Mouse (Mus musculus) forebrain, embryonic 14.5 days (tissue): ENCODE data around the gene Plekho2. TPM values are rescaled to one million over a fixed set of nuclear protein-coding genes. Genes with fewer than 3 reads are reported as not detected.

Source experiments
- ATAC-seq: fragments of 200-750 bp; cut with Nextera tagmentation; 2 replicates; pipeline ENCODE4 v1.8.0; 2017; ENCODE audit warnings: mild to moderate bottlenecking, moderate library complexity
- DNase-seq: peaks from one replicate; pipeline ENCODE4 v3.0.0-alpha.2; 2015; ENCODE audit warnings: low spot score
- H3K27ac ChIP-seq: fragments of 300-500 bp; sonication (generic); 2 replicates; pipeline ENCODE4 v1.5.1; 2014; ENCODE audit warnings: low read depth, mild to moderate bottlenecking, control low read depth, low read length, moderate library complexity
- H3K27me3 ChIP-seq: fragments of 300-500 bp; sonication (generic); replicated peaks from 2 replicates; pipeline ENCODE4 v1.6.1; 2014; ENCODE audit warnings: low read length, control low read depth, mixed read lengths; ENCODE audit not compliant: control insufficient read depth, insufficient read depth
- H3K36me3 ChIP-seq: fragments of 300-500 bp; sonication (generic); 2 replicates; pipeline ENCODE4 v1.6.1; 2014; ENCODE audit warnings: low read length, control low read depth; ENCODE audit not compliant: control insufficient read depth, insufficient read depth
- H3K4me1 ChIP-seq: fragments of 300-500 bp; sonication (generic); 2 replicates; pipeline ENCODE4 v1.6.1; 2014; ENCODE audit warnings: antibody characterized with exemption, low read length, control low read depth; ENCODE audit not compliant: control insufficient read depth, insufficient read depth
- H3K4me2 ChIP-seq: fragments of 300-500 bp; sonication (generic); 2 replicates; pipeline ENCODE4 v1.6.1; 2014; ENCODE audit warnings: mild to moderate bottlenecking, control low read depth, low read length
- H3K4me3 ChIP-seq: fragments of 300-500 bp; sonication (generic); 2 replicates; pipeline ENCODE4 v1.5.1; 2014; ENCODE audit warnings: low read depth, low read length, control low read depth
- H3K9ac ChIP-seq: fragments of 300-500 bp; sonication (generic); 2 replicates; pipeline ENCODE4 v1.6.1; 2014; ENCODE audit warnings: mild to moderate bottlenecking, low read length, control low read depth, moderate library complexity
- H3K9me3 ChIP-seq: fragments of 300-500 bp; sonication (generic); replicated peaks from 2 replicates; pipeline ENCODE4 v1.6.1; 2016; ENCODE audit warnings: low read length, control low read depth, mixed read lengths; ENCODE audit not compliant: control insufficient read depth
- WGBS: fragments of 180-500 bp; shearing (Covaris S2); extraction: QIAGEN DNeasy Blood & Tissue Kit; methylation state at CpG from one replicate; pipeline ENCODE4 v1.1.7; 2014; 5-methylcytosine and 5-hydroxymethylcytosine counted together
- polyA plus RNA-seq: library from polyadenylated mRNA; unstranded; fragments of >200 nt; fragmentation: Nextera tagmentation; extraction: Ambion mirVana; gene quantifications from 2 replicates; pipeline ENCODE4 v1.2.1, GENCODE M21; 2014

Plekho2 gene
- polyA plus RNA-seq, 1 experiment from 2014 or later = 3.6 TPM

GRCm38 (mm10) chr9:65514851-65515261, 65.0 kb downstream of the Plekho2 start:
- no peaks in the 10 kb centered on the region for H3K4me1 ChIP-seq
- no peak for ATAC-seq
- no peaks in the 10 kb centered on the region for H3K36me3 ChIP-seq
- H3K27ac ChIP-seq = no peak overlapping the region
- no peak overlapping the region for H3K9ac ChIP-seq
- 55% methylated on average over 3 of the region's 3 CpGs for WGBS
- H3K4me2 ChIP-seq = no peak overlapping the region
- DNase-seq = peak; percentile 6
- H3K27me3 ChIP-seq = no peaks in the 10 kb centered on the region
- no peaks in the 10 kb centered on the region for H3K9me3 ChIP-seq
- H3K4me3 ChIP-seq = no peak overlapping the region

- Histone ChIP-seq H3K27ac (no peak overlapping the region), H3K9me3 (no peaks in the 10 kb centered on the region), H3K27me3 (no peaks in the 10 kb centered on the region), H3K4me1 (no peaks in the 10 kb centered on the region), H3K4me2 (no peak overlapping the region), H3K4me3 (no peak overlapping the region), H3K9ac (no peak overlapping the region), H3K36me3 (no peaks in the 10 kb centered on the region)
- DNase-seq = no peak
- no peak for ATAC-seq
- 72% methylated on average over 8 of the region's 8 CpGs for WGBS
Observed at GRCm38 (mm10) chr9:65514431-65514830, 65.4 kb downstream of the Plekho2 start.

GRCm38 (mm10) chr9:65512520-65512919, 67.3 kb downstream of the Plekho2 start:
- no peaks in the 10 kb centered on the region for H3K27me3 ChIP-seq
- H3K9me3 ChIP-seq = no peaks in the 10 kb centered on the region
- DNase-seq (no peak), ATAC-seq (no peak)
- H3K4me3 ChIP-seq = no peak overlapping the region
- no peaks in the 10 kb centered on the region for H3K4me1 ChIP-seq
- no peak overlapping the region for H3K4me2 ChIP-seq
- WGBS = 94% methylated on average over 3 of the region's 3 CpGs
- H3K9ac ChIP-seq = no peak overlapping the region
- H3K36me3 ChIP-seq = no peaks in the 10 kb centered on the region
- H3K27ac ChIP-seq = no peak overlapping the region

- no peaks in the 10 kb centered on the region for H3K9me3 ChIP-seq
- no peak overlapping the region for H3K4me2 ChIP-seq
- H3K4me1 ChIP-seq = no peaks in the 10 kb centered on the region
- ATAC-seq (no peak), DNase-seq (no peak)
- no peaks in the 10 kb centered on the region for H3K27me3 ChIP-seq
- no peak overlapping the region for H3K27ac ChIP-seq
- no peaks in the 10 kb centered on the region for H3K36me3 ChIP-seq
- WGBS = 72% methylated on average over 7 of the region's 7 CpGs
- no peak overlapping the region for H3K9ac ChIP-seq
- H3K4me3 ChIP-seq = no peak overlapping the region
Observed at GRCm38 (mm10) chr9:65508449-65508848, 71.4 kb downstream of the Plekho2 start.

GRCm38 (mm10) chr9:65502721-65503505, 76.9 kb downstream of the Plekho2 start:
- 86% methylated on average over 21 of the region's 21 CpGs for WGBS

More at GRCm38 (mm10) chr9:65502721-65503505, 76.9 kb downstream of the Plekho2 start:
- H3K9ac ChIP-seq = no peak overlapping the region
- ATAC-seq (no peak), DNase-seq (no peak)
- no peak overlapping the region for H3K4me2 ChIP-seq
- no peaks in the 10 kb centered on the region for H3K36me3 ChIP-seq
- no peaks in the 10 kb centered on the region for H3K27me3 ChIP-seq
- no peaks in the 10 kb centered on the region for H3K9me3 ChIP-seq
- H3K27ac ChIP-seq = no peak overlapping the region
- no peak overlapping the region for H3K4me3 ChIP-seq
- H3K4me1 ChIP-seq = no peaks in the 10 kb centered on the region

Other genes starting within 250 kb of the Plekho2 start
- gene Pdcd7, start 233.9 kb downstream of the Plekho2 start, polyA plus RNA-seq = 8.6 and 9.9 TPM in 2 replicates
- 0.13 and 0.96 TPM in 2 replicates for gene Ubap1l, start 219.0 kb downstream of the Plekho2 start, polyA plus RNA-seq
- 0.20 and 0.40 TPM in 2 replicates for gene Kbtbd13, start 188.4 kb downstream of the Plekho2 start, polyA plus RNA-seq
- 6.3 and 6.7 TPM in 2 replicates for gene Rasl12, start 181.5 kb downstream of the Plekho2 start, polyA plus RNA-seq
- gene Slc51b, start 157.1 kb downstream of the Plekho2 start, polyA plus RNA-seq = not detected in 2 replicates
- gene Mtfmt, start 144.3 kb downstream of the Plekho2 start, polyA plus RNA-seq = 20.8 and 24.1 TPM in 2 replicates
- 163 and 168 TPM in 2 replicates for gene Spg21, start 119.1 kb downstream of the Plekho2 start, polyA plus RNA-seq
- gene Ankdd1a, start 59.8 kb downstream of the Plekho2 start, polyA plus RNA-seq = not detected in 2 replicates
- gene Pif1, start 7.1 kb upstream of the Plekho2 start, polyA plus RNA-seq = 5.8 and 6.3 TPM in 2 replicates
- gene Rbpms2, start 49.6 kb upstream of the Plekho2 start, polyA plus RNA-seq = 3.8 TPM in 2 replicates
- 206 and 233 TPM in 2 replicates for gene Oaz2, start 88.0 kb upstream of the Plekho2 start, polyA plus RNA-seq
- 7.4 and 8.8 TPM in 2 replicates for gene Zfp609, start 247.5 kb upstream of the Plekho2 start, polyA plus RNA-seq